Mouse (Mus musculus) lung, adult 2 months (tissue): ENCODE results near the gene Dpf3.

ENCODE experiments used
- CTCF ChIP-seq: fragments of 200-500 bp; IDR thresholded peaks from 2 replicates; pipeline ENCODE4 v1.5.1; 2011; ENCODE audit warnings: mild to moderate bottlenecking, low read length, control low read depth; ENCODE audit not compliant: insufficient read depth
- POLR2A ChIP-seq: fragments of 200-500 bp; IDR thresholded peaks from 2 replicates; pipeline ENCODE4 v1.6.1; 2011; ENCODE audit warnings: low read depth, mild to moderate bottlenecking, control low read depth, low read length, borderline replicate concordance; ENCODE audit errors: extremely low read depth

GRCm38 (mm10) chr12:83466053-83466452 lies 21.5 kb downstream of the Dpf3 start:
- no peak for TF ChIP-seq POLR2A
- TF ChIP-seq CTCF: no peak
